Mouse (Mus musculus) spleen, postnatal 10 days (tissue): ENCODE measurements at regions not wholly inside any gene's neighbourhood (a gene's known extent, or its start where the extent isn't known, plus 50 kb on each side); places are given as distances from the start of the nearest gene placed in this dataset.

ENCODE experiments used
- DNase-seq, 2 experiments: peaks; one replicate each; pipeline ENCODE4 v3.0.0; 2021 to 2022; ENCODE audit warnings: low spot score in 2 of 2

DNA sequence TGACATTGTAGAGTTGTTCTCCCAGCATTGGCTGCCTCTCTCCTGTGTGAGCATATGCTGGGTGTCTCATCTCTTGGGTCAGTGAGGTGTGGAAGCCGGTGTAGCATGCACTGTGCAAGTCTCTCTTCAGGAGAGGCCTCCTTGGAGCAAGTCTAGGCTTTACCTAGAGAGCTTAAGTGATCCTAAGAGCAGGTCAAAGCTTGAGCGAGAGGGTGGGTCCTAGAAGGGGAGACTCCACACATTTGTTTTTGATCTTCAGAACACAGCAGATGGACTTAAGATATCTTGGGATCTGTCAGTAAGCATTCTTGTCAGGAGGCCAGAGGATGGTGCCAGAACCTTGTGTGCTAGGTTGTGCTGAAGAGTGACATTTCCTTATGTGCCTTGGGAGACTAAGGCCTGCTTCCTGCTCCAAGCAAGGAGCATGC, 136.4 kb downstream of the Tmx1 start:
- DNase-seq: no peak

DNA sequence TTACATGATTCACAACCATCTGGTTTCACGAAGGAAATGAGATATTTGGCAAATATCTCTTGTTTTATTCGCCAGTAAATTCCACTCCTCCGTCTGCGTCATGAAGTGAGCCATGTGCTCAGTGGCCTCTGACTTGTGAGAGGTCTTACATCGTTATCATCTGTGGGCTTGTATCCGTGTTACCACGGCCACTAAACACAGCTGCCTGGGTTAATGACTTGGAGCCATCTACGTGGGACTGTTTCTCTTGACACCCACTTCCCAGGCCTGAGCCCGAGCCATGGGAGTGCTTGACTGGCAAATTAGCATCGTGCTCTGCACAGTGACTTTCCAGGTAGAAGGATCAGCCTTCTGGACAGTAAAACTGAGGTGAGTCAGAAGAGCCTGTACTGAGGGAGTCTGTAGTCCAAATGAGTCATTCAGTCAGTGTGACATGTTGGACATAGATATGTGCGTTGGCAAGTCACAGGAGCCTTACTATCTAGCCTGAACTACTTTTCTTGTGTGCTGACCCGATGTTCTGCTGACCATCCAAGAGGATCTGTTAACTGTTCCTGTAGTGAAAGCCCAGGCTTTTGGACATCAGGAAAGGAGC, 137.7 kb downstream of the Tmx1 start:
- DNase-seq: no peak

DNA sequence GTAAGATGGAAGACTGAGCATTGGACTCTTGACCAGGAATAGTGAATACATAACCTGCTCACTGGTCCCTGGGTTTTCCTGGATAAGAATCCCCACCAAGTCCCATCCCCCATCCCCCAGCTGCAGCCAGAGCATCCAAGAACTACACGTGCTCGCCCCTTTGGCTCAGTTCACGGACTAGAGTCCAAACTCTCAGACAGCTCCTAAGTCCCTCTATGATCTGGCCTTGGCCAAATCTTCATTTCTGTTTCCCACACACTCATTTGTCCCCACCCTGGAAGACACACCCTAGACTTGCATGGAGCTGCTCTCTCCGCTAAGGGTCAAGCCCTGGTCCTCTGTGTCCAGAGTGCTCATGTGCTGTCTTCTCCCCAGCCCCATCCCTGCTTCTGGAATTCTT, 139.9 kb downstream of the Tmx1 start:
- no peak for DNase-seq

DNA sequence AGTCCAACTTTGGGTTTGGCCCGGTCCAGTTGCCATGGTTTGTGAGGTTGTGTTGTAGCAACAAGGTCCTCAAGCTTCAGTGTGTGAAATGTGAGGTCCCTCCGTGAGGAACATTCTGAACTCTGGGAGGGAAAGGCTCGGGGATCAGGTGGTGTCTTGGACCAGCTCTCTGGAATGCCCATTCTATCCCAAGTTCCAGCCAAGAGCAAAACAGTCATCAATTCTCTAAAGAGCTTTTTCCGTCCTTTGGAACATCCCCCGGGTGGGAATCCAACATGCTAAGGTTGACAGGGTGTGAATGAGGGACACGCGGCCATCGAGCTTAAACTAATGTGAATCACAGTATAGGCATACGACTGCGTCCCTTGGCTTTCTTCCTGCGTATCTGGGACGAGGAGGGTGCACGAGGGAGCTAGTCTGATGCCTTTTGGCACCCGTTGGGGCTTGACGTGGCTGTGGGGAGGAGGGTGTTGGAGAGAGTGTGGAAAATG, 145.4 kb downstream of the Tmx1 start:
- no peak for DNase-seq

DNA sequence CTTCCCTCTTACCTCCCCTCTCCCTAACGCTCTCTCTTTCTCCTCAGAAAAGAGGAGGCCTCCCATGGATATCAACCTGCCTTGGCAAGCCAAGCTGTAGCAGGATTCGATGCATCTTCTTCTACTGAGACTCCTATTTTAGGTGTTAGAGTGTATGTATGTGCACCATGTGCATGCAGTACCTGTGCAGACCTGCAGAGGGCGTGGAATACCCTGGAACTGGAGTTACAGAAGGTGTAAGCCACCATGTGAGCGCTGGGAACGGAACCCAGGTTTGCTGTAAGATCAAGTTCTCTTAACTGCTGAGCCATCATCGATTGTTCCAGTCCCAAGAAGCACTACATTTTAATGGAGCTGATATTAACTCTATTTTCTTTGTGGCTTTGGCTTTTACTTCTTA, 146.8 kb downstream of the Tmx1 start:
- no peak for DNase-seq

DNA sequence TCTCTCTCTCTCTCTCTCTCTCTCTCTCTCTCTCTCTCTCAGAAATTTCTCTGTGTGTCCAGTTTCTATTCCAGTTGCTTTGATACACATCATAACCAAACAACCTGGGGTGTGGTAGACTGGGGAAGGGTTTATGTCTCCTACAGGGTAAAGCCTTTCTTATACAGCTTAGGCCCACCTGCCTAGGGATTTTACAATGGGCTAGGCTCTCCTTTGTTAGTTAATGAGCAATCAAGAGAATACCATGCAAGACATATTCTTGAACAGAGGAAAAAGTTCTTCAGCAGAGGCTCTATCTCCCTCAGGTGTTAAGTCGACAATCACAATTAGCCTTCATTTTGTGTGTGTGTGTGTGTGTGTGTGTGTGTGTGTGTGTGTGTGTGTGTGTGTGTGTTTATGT, 151.0 kb downstream of the Tmx1 start:
- DNase-seq: no peak

DNA sequence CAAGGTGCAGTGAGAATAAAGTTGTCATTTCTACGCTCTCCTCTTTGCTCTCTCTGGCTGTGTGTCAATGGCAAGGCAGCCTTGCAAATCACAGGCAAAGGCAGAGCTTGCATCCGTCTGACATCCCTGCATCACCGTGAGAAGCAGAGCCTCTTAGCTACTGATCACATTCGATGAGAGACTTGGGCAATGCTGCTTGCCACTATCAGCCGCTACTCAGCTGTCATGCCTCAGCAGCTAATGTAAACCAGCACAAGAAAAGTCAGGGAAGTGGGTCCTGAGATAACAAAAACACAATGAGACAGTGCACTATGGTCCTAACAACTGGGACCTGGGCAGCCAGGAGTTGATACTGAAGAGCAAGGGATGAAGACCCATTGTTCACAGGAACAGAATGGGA, 155.8 kb downstream of the Tmx1 start:
- no peak for DNase-seq

DNA sequence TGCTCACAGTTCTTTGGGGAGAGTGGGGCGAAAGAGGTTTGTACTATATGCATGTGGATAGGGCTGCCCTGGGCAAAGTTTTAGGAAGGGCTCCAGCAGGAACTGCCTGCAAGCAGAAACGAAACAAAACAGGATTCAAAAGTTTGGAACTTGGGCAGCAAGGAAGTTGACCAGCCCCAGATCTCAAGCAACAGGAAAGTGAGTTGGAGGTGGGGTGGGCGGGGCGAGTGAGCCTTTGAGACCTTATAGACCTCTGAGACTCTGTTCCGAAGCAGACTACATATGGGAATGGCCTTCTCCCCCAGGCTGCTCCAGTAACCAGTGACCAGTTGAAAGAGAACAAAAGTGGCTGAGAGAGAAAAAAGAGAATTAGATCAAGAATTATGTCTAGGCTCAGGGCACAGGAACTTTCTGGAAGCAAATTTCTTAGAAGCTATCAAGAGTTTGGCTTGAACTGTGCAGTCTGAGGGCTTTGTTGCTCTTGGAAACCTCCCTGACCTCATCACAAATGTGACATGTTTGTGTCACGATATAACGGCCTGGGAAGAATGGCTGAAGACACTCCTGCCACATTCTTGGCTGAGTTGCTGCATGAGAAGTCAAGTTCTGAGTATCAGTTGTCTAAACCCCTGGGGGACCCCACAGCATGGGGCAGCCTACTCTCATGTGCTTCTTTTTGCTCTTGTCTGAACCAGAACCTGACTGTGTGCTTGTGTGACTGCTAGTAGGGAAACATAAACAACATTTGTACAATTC, 156.4 kb downstream of the Tmx1 start:
- no peak for DNase-seq

DNA sequence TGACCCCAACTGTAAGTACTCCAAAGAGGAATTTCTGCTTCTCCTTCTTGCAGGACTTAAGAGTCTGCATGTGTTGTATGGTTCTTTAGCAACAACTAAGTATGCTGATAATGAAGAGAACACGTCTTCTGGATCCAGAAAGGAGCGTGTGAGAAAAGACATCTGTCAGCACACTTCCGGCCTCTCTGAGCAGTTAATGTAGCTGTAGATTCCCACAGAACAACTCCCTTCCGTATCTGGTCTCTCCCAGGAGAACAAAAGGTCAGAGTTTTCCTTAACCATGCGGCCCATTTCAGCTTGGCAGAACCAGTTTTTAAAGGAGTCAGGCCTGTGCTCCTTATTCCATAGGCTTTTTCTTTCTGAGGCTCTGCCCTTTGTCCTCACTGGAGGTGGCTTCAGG, 159.0 kb downstream of the Tmx1 start:
- no peak for DNase-seq

DNA sequence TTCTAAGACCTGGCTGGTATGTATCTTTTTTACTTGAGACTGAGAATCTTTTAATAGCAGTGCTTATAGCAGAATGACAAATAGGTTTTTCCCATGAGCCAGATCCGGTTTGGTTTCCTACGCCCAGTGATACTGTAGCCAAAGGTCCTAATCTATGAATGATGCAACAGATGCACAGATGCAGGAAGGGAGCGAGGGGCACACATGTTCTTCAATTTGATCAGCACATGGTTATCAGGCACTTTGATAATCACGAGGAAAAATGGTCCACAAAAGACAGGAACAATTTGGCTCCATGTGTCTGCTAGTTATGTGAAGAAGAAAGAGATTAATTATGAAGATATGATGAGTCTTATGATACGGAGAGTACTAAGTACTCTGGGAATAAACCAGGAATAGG, 160.3 kb downstream of the Tmx1 start:
- no peak for DNase-seq

DNA sequence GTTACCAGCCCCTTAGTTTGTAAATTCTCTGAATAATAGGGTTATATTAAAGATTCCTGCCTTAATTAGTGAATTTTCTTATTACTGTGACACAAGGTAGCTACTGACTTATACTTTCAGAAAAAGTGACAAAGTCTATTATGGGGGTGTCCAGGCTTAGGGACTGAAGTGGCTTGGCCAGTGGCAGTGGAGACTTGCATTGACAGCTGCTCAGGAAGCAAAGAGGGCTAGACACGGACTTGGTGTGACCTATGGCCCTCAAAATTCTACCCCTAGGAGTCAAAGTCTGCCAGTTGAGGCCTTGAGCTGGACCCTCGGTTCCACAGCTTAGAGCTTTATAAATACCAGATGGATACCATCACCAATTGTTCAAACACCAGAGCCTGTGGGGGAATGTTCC, 161.2 kb downstream of the Tmx1 start:
- no peak for DNase-seq

DNA sequence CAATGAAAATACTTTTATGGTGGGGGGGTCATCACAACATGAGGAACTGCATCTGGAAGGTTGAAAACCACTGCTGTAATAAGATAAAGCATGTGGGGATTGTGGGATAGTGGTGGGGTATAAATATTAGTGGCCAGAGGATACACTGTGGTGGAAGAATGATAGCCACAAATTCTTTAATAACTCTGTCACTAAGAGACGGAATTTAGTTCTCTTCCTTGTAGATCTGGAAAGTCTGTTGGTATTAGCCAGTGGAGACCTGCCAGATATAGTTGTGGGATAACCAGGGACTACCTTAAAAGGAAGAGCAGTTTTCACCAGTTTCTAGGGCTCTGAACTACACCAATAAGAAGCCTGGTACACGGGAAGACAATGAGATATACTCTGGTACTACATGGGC, 161.8 kb downstream of the Tmx1 start:
- DNase-seq: no peak

DNA sequence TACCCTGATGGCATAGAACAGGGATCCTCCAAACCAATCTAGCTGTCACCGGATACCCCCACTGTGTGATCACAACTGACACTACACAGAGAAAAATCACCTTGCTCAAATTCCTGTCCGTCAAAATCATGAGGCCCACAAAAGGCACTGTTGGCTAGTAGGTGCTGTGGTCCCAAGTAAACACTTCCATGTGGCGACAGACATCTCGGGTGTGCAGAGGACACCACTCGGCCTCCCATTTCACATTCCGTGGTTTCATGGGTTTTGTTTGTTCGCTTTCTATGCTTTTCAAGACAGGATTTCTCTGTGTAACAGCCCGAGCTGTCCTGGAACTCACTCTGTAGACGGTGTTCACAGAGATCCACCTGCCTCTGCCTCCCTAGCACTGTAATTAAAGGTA, 162.2 kb downstream of the Tmx1 start:
- DNase-seq: no peak

DNA sequence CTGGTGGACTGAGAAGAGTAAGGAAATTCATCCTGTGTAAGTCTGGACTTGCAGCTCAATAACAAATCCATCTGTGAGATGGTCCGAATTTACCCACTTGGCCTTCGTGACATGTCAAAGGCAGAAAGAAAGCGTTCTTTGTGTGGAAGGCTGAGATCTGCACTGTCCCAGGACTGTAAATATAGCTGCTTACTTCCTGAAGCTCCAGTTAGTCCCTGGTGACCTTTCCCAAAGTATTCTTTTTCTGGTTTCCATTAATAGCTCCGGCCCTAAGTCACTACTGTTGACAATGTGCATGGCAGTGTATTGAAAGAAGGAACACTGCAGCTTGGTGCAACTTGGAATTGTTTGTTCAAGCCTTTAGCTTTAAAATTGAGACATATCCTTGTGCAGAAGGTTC, 163.2 kb downstream of the Tmx1 start:
- no peak for DNase-seq

DNA sequence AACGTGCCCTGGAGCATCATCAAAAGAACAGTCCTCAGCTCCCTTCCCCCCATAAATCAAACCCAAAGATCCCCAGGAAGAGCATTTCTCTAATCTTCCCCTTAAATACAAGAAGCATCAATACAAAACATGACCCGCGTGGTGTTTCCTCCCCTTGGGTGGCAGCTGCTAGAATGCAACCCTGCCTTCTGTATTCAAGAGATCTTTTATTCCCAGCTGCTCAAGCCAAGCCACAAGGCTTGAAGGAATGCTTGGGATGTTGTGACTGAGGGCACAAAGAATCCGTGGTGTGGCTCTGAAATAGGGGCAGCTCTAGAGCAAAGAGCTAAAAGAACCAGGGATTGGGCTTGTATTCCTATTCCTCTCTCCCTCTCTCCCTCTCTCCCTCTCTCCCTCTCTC, 163.6 kb downstream of the Tmx1 start:
- no peak for DNase-seq

DNA sequence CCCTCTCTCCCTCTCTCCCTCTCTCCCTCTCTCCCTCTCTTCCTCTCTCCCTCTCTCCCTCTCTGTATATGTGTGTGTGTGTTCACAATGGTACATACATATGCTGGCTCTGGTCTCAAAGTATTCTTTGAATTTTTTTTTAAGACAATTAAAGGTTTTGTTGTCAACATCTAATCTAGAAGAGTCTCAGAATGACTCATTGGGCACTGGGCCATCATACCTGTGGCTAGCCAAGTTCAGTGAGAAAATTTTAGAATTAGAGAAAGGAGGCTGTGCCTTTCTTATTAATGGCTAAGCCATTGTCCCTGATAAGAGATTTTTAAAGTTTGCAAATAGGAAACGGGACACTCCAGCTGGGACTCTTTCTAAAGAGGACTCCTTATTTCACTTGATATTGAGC, 164.1 kb downstream of the Tmx1 start:
- DNase-seq: no peak

DNA sequence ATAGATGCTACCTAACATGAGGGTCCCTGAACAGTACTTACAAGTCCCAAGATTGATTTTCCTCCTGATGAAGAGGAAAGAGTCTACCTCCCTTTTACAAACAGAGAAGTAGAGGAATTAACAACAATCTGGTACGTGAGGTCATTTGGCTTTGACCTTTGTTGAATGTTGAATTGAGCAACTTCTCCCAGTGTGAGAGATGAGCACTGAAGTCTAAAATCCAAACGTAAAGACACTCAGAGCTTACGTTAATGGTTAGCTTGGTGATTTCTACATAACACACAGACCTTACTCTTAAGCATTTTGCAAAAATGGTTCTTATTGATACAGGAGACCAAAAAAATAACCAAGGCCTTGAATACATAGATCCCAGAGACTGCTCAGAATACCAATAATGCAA, 165.1 kb downstream of the Tmx1 start:
- DNase-seq: no peak

DNA sequence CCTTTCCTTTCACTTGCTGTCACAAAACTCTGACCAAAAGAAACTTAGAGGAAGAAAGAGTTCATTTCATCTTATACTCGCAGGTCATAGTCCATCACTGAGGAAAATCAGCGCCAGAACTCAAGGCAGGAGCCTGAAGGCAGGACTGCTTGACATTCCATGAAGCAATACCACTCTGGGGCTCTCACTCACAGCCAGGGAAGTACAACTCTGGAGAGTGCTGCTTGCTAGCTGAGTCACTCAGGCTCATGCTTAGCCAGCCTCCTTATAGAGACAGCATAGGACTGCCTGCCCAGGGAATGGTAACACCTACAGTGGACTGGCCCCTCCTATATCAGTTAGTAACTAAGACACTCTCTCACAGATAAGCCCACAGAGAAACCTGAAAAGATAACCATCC, 166.5 kb downstream of the Tmx1 start:
- no peak for DNase-seq

DNA sequence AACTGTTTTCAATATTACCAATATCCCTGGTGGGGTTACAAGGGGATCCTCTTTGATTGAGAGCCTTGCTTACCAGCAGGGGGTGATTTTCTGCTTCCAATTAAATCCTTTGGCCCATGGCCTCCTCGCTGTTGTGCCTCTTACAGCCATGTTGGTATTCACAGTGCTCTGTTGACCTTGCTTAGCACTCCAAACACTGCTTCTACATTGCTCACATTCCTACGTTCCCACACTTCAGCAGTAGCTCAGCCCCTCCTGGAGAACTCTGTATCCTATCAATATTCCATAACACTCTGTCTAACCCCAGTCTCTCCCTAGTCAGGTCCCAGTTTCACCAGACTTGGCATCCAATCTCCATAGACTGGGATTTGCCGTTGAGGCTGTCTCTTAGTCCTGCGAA, 169.1 kb downstream of the Tmx1 start:
- no peak for DNase-seq

DNA sequence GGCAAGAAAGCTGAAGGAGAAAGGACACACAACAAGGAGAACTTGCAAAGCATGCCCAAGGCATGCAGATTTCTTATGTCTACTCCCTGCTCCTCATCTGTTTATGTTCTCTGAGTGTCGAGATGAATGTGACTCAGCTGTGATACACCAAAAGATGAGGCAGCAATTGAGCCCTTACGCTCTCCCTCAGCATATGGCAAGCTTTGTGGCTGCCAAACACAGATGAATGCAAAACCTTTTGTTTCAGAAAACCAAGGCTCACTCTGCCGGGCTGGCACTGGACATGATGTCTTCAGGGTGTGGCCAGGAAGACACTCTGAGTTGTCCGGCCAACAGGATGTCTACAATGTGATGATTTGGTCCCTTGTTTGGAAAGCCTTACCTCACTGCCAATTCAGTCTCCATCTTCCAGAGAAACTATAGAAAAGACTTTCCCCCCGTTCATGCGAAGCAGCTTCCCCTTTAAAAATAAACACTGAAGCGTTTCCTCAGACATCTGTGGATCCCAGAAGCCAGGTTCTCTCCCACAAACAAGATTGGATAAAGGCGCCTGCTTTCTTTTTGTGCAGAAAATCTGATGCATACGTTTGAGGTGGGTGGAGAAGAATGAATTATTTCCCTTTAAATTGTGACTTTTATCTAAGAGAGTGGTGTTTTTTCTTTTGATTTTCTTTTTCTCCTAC, 171.5 kb downstream of the Tmx1 start:
- DNase-seq: no peak

DNA sequence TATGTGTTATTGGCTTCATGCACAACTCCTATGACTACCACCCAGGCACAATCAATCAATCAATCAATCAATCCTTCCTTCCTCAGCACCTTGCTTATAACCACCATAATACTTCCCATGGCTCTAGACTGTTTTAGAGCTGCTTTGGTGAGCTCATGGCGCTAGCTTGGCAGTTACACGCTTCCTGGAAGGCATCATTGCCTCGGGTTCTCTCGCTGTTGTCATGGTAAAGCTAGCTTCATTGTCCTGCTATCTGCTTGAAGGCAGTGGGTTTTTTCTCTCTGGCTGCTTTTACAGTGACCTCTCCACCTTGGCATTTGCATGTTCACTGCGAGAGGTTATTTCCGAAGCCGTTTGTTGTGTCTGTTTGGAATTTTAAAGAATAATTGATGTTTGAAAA, 174.7 kb downstream of the Tmx1 start:
- no peak for DNase-seq

DNA sequence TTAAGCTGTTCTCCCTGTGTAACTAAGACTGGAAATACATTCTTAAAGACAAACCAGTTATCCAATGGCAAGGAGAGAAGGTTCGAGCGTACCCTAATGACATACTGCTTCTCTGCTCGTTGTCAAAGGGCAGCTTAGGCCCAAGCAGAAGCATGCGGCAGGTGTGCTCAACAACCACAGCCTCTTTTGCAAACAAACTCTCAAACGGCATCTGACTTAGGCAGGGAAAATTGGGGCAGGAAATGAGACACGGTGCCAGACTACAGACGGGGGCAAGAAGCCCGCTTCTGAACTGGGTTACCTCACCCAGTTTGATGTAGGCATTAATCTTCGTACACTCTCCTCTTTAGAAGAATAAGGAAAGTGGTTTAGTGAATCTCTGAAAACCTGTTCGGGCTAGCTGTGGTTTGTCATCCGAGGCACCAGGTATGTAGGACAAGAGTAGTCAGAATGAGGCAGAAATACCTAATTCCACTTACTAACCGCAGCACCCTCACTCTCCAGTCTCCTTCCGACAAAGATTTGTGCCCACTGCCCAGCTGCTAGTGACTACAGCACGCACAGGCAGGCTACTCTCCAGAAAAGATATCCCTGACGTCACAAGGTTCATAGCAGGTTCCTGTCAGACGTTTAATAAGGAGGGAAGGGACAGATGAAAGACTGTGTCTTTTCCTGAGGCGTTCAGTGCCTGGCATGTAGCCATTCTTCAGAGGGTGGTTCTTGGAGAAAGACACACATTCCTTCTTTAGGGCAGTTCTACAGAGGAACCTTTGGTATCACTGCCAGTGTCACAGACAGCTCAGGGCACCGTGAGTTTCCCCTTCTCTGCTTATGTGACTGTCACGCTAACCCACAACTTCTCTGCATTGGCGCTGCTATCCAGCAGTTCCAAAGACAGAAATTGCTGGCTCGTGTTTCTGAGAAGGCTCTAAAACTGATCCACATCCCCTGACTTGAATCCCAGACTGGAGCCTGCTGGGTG, 175.8 kb downstream of the Tmx1 start:
- no peak for DNase-seq
